Mouse (Mus musculus) liver, embryonic 15.5 days (tissue): Measurements from ENCODE around the gene Btbd16. TPM values are rescaled to one million over a fixed set of nuclear protein-coding genes. Genes with fewer than 3 reads are reported as not detected.

Experiments
- ATAC-seq: fragments of 200-750 bp; cut with Nextera tagmentation; 2 replicates; pipeline ENCODE4 v1.8.0; 2017; ENCODE audit warnings: moderate number of reproducible peaks, mild to moderate bottlenecking, moderate library complexity; ENCODE audit not compliant: insufficient read depth
- H3K27ac ChIP-seq: fragments of 300-500 bp; sonication (generic); replicated peaks from 2 replicates; pipeline ENCODE4 v1.5.1; 2015; ENCODE audit warnings: mild to moderate bottlenecking, inconsistent platforms
- H3K27me3 ChIP-seq: fragments of 300-500 bp; sonication (generic); 2 replicates; pipeline ENCODE4 v1.6.1; 2015; ENCODE audit warnings: mild to moderate bottlenecking, inconsistent platforms
- H3K36me3 ChIP-seq: fragments of 300-500 bp; sonication (generic); replicated peaks from 2 replicates; pipeline ENCODE4 v1.6.1; 2015; ENCODE audit warnings: moderate library complexity, mild to moderate bottlenecking, inconsistent platforms
- H3K4me1 ChIP-seq: fragments of 300-500 bp; sonication (generic); replicated peaks from 2 replicates; pipeline ENCODE4 v1.6.1; 2015; ENCODE audit warnings: inconsistent platforms
- H3K4me2 ChIP-seq: fragments of 300-500 bp; sonication (generic); 2 replicates; pipeline ENCODE4 v1.6.1; 2015; ENCODE audit warnings: moderate library complexity, mild to moderate bottlenecking, inconsistent platforms
- H3K4me3 ChIP-seq: fragments of 300-500 bp; sonication (generic); replicated peaks from 2 replicates; pipeline ENCODE4 v1.5.1; 2015; ENCODE audit warnings: mild to moderate bottlenecking, inconsistent platforms
- H3K9ac ChIP-seq: fragments of 300-500 bp; sonication (generic); 2 replicates; pipeline ENCODE4 v1.6.1; 2015; ENCODE audit warnings: moderate library complexity, mild to moderate bottlenecking, inconsistent platforms
- H3K9me3 ChIP-seq: fragments of 300-500 bp; sonication (generic); replicated peaks from 2 replicates; pipeline ENCODE4 v1.6.1; 2016; ENCODE audit warnings: inconsistent platforms
- WGBS: fragments of 180-500 bp; shearing (Covaris S2); methylation state at CpG from one replicate; pipeline ENCODE4 v1.1.7; 2015; ENCODE audit warnings: mixed read lengths; ENCODE audit not compliant: insufficient replicate concordance; 5-methylcytosine and 5-hydroxymethylcytosine counted together
- polyA plus RNA-seq: library from polyadenylated mRNA; unstranded; fragments of >200 nt; fragmentation: Nextera tagmentation; extraction: Ambion mirVana; gene quantifications from 2 replicates; pipeline ENCODE4 v1.2.1, GENCODE M21; 2015

Btbd16 gene
- polyA plus RNA-seq, 1 experiment from 2014 or later: not detected

DNA sequence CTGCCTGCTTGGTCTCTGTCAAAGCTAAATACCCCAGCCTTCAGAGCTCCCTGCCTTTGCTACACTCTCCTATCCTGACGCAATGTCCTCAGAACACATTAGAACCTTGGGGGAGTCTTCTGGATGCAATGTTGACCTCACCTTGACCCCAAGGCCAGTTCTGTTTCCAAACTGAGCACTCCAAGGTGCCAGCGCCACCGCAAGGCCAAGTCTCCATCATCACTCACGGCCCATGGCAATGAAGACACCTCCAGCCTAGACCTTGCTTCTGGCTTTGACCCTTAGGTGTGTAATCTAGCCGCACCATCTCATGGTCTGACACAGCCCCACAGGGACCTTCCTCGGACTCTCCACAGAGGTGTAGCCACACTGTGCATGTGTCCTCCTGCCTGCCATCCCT is 23.7 kb downstream of the Btbd16 start:
- 75% methylated on average over 6 of the region's 6 CpGs for WGBS
- Histone ChIP-seq H3K27me3 (no peaks in the 10 kb centered on the region), H3K4me1 (peaks cover 9% of the 10 kb centered on the region; the same call in 1 of the 2 replicates), H3K36me3 (no peaks in the 10 kb centered on the region), H3K9me3 (no peaks in the 10 kb centered on the region), H3K4me2 (no peak overlapping the region), H3K4me3 (no peak overlapping the region), H3K9ac (no peak overlapping the region), H3K27ac (no peak overlapping the region)
- no peak for ATAC-seq

DNA sequence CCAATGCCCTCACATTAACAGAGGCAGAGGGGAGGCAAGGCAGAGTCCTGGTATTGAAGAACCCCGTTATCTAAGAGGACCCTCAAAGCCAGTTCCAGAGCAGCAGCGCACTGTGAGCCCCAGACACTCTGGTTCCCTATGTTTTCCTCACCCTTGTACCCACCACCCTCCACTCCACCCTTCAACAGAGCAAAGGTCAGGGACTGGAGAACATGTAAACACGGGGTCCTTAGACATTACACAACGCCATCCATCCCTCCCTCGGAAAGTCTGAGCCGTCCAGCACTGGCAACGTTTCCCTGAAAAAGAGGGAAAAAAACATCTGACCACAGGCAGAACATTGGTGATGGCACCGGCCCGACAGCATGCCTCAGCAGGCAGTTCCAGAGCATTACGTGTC is 25.5 kb downstream of the Btbd16 start:
- WGBS: 60% methylated on average over 10 of the region's 10 CpGs
- H3K4me2 ChIP-seq: no peak overlapping the region
- H3K4me3 ChIP-seq: no peak overlapping the region
- H3K9ac ChIP-seq: no peak overlapping the region
- peaks cover 9% of the 10 kb centered on the region; the same call in 1 of the 2 replicates for H3K4me1 ChIP-seq
- H3K27me3 ChIP-seq: no peaks in the 10 kb centered on the region
- no peaks in the 10 kb centered on the region for H3K36me3 ChIP-seq
- no peaks in the 10 kb centered on the region for H3K9me3 ChIP-seq
- peak; percentile 58 for ATAC-seq
- H3K27ac ChIP-seq: no peak overlapping the region

DNA sequence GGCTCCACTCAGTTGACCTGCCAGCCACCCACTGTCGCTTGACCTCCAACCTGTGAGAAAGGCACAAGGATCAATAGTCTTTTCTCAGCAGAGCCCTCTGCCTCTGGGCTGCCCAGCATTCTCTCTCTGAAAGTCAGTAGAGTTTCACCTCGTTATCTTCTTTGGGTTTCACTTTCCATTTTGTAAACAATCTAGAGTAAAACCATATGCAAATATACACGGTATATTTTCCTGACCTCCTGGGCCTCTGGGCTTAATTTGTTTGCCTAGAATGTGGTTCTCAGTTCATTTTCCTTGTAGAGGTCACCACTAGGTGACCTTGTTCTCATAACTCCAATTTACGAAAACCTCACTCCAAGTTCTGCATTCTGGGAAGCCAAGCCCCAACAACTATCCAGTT is 26.8 kb downstream of the Btbd16 start:
- H3K27me3 ChIP-seq: no peaks in the 10 kb centered on the region
- H3K36me3 ChIP-seq: no peaks in the 10 kb centered on the region
- 52% methylated on average over 4 of the region's 4 CpGs for WGBS
- no peak overlapping the region for H3K4me2 ChIP-seq
- no peak overlapping the region for H3K27ac ChIP-seq
- no peak for ATAC-seq
- H3K4me1 ChIP-seq: peaks cover 9% of the 10 kb centered on the region; the same call in 1 of the 2 replicates
- H3K9ac ChIP-seq: no peak overlapping the region
- H3K9me3 ChIP-seq: no peaks in the 10 kb centered on the region
- no peak overlapping the region for H3K4me3 ChIP-seq

DNA sequence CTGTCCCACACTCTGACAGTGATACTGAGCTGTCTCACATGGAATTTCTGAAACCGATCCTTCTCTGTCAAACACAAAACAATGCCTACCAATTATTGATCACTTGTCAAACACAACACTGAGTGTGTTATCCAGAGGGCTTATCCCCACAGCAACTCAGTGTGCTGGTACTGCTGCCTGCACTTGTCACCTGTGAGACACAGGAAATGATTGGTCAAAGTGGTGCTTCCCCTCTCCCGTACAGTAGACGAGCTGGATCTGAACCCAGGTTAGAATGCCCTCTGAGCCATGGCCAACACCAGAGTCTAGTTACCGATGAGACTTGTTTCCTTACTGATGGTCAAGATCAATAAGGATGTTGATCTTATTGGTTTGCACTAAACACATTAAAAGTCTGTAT is 27.9 kb downstream of the Btbd16 start:
- H3K4me2 ChIP-seq: no peak overlapping the region
- 57% methylated on average over 4 of the region's 4 CpGs for WGBS
- ATAC-seq: no peak

DNA sequence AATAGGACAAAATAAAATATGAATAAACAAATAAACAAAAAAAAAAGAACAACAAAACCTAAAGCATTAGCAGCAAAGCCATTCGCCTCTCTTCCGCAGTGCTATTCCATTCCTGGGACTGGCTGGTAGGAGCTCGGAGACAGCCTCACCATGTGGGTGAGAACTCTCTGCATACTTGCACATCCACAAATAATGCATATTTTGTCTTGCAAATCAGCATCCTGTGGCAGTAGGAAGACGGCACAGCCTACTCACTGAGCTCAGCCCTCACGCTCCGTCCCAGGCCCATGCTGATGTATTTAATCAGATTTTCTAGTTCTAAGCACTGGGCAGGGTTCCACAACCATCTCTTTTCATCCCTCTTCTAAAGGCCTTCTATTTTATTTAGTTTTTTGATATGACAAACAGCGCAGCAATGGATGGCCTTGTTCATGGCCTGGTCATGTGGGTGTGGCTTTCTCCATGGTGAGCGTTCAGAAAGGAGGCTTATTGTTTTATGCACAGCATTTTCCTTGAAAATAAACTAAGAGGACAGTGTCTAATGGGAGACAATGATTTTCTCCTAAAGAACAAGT is 29.5 kb downstream of the Btbd16 start:
- WGBS: 76% methylated on average over 8 of the region's 8 CpGs
- H3K9ac ChIP-seq: no peak overlapping the region
- no peak overlapping the region for H3K27ac ChIP-seq
- no peak overlapping the region for H3K4me2 ChIP-seq
- no peak overlapping the region for H3K4me3 ChIP-seq
- H3K36me3 ChIP-seq: no peaks in the 10 kb centered on the region
- no peaks in the 10 kb centered on the region for H3K9me3 ChIP-seq
- ATAC-seq: no peak
- H3K27me3 ChIP-seq: no peaks in the 10 kb centered on the region
- H3K4me1 ChIP-seq: peaks cover 9% of the 10 kb centered on the region; the same call in 1 of the 2 replicates

More for the DNA sequence above, 27.9 kb downstream of the Btbd16 start:
- no peak overlapping the region for H3K9ac ChIP-seq
- H3K4me3 ChIP-seq: no peak overlapping the region
- H3K9me3 ChIP-seq: no peaks in the 10 kb centered on the region
- H3K4me1 ChIP-seq: peaks cover 9% of the 10 kb centered on the region; the same call in 1 of the 2 replicates
- no peaks in the 10 kb centered on the region for H3K27me3 ChIP-seq
- H3K27ac ChIP-seq: no peak overlapping the region
- no peaks in the 10 kb centered on the region for H3K36me3 ChIP-seq

DNA sequence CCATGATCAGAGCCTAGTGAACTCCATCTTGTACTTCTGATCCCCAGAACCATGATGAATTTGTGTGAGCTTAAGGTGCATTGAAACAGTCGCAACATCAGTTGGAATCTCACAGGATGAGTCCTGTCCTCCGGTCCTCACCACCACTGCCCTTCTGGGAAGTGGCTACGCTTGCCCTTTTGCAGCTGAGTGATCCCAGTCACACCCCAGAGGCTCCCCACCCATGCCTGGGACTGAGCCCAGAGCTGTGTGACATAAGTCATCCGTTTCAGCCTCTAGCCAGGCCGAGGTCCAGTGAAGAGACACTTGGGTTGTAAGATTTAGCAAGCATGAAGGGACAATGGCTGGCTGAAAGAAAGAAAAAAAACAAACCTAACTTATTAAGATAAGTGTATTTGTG is 31.1 kb downstream of the Btbd16 start:
- no peak for ATAC-seq
- Histone ChIP-seq H3K4me3 (no peak overlapping the region), H3K36me3 (no peaks in the 10 kb centered on the region), H3K9me3 (no peaks in the 10 kb centered on the region), H3K9ac (no peak overlapping the region), H3K4me2 (no peak overlapping the region), H3K4me1 (0 out of 2 replicates have a peak, but pooled peaks cover 6% of the 10 kb centered on the region), H3K27ac (no peak overlapping the region), H3K27me3 (no peaks in the 10 kb centered on the region)
- WGBS: 67% methylated on average over 5 of the region's 5 CpGs

DNA sequence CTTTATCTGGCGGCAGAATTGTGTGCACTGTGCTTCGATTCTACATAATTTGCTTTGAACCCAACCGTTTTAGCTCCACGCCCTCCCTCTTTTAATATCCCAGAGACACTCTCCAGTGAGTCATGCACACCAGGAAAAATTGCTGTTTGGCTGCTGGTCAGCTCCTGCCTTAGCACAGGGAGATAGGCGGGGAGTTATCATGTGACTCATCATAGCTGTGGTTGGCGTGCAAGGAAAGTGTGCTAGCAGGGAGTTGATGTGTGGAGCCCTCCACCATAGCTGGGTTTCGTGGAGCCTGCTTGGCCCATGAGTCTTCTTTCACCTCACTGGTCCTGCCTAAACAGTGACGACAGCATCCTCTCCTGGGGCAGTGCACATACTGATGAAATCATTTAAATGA is 33.9 kb downstream of the Btbd16 start:
- ATAC-seq: no peak
- Histone ChIP-seq H3K27ac (no peak overlapping the region), H3K27me3 (no peaks in the 10 kb centered on the region), H3K9me3 (no peaks in the 10 kb centered on the region), H3K9ac (no peak overlapping the region), H3K4me3 (no peak overlapping the region), H3K4me1 (no peaks in the 10 kb centered on the region), H3K36me3 (no peaks in the 10 kb centered on the region), H3K4me2 (no peak overlapping the region)
- WGBS: 53% methylated on average over 8 of the region's 8 CpGs

DNA sequence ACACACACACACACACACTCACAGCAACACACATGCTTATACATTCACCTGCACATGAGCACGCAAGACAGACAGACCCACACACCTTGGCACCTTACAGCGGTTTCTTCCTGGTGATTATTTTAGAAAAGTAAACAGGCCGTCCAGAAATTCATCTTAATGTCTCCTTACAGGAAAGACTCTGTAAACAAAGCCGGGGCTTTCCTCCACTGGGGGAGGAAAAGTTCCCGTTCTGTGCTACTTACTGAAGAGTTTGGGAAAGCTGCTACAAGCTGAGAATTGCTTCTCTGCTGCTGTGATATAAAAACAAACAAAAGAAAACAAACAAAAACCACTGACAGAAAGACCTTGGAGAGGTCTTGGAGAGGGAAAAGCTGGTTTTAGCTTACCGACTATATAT is 34.8 kb downstream of the Btbd16 start:
- H3K9ac ChIP-seq: no peak overlapping the region
- 39% methylated on average over 6 of the region's 6 CpGs for WGBS
- H3K27me3 ChIP-seq: no peaks in the 10 kb centered on the region
- no peaks in the 10 kb centered on the region for H3K4me1 ChIP-seq
- H3K27ac ChIP-seq: no peak overlapping the region
- no peaks in the 10 kb centered on the region for H3K9me3 ChIP-seq
- H3K4me2 ChIP-seq: no peak overlapping the region
- no peak for ATAC-seq
- H3K4me3 ChIP-seq: no peak overlapping the region
- H3K36me3 ChIP-seq: no peaks in the 10 kb centered on the region

DNA sequence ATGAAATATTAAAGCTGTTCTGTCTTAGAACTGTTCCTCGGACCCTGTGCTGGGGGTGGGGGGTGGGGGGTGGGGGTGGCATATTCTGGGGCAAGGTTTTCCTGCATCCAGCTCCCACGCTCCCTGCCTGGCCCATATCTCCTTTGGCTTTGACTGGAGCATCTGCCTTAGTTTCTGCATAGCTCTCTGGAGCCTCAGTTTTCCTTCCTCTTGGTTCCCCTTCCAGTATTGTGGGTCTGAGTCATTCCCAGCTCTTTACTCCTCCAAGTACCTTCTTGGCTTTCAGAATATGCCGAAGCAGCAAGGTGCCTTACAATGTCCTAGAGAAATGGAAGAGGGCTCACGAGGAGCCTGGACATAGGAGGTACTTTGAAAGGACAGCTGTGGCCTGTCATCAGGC is 36.4 kb downstream of the Btbd16 start:
- no peak overlapping the region for H3K4me2 ChIP-seq
- H3K27ac ChIP-seq: no peak overlapping the region
- WGBS: 59% methylated on average over 4 of the region's 4 CpGs
- no peaks in the 10 kb centered on the region for H3K27me3 ChIP-seq
- ATAC-seq: no peak
- H3K9me3 ChIP-seq: no peaks in the 10 kb centered on the region
- no peak overlapping the region for H3K4me3 ChIP-seq
- no peaks in the 10 kb centered on the region for H3K36me3 ChIP-seq
- H3K9ac ChIP-seq: no peak overlapping the region
- H3K4me1 ChIP-seq: no peaks in the 10 kb centered on the region

DNA sequence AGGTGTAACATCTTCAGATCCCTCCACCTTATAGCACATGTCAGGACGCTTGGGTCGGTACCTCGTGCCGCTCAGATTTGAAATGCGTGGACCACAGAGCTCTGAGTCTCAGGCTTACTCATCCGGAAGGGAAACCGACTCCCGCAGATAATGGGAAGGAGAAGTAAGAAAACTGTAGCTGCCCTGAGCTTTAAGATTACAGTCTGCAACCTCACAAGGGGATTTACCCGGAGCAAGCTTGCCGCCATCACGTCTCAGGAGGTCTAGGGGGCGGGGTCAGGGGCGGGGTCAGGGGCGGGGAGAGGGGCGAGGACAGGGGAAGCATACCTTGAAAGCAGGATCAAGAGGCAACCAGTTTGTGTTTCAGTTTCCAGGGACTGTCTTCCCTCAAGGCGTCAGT is 38.5 kb downstream of the Btbd16 start:
- no peak for ATAC-seq
- Histone ChIP-seq H3K27ac (no peak overlapping the region), H3K9me3 (no peaks in the 10 kb centered on the region), H3K27me3 (no peaks in the 10 kb centered on the region), H3K4me2 (no peak overlapping the region; the same call in 1 of the 2 replicates), H3K9ac (no peak overlapping the region), H3K4me3 (no peak overlapping the region), H3K4me1 (no peaks in the 10 kb centered on the region), H3K36me3 (no peaks in the 10 kb centered on the region)
- 27% methylated on average over 16 of the region's 16 CpGs for WGBS

DNA sequence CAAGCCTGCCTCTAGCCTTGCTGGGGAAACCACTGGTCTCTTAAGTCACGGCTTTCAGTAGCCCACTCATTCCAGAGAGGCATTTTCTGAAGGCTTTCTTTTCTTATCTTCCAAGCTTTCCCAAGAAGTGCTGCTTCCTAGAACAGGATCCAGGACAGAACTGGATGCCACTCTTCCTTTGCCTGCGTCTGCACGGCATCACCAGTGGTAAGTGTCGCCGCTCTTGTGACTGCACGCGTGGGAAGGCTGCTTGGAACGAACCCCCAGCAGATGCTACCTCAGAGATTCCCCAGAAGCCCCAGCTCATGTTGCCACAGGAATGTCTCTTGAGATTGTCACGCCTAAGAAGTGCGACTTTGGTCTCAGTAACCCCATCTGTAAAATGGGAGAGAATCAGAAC is 41.7 kb downstream of the Btbd16 start:
- Histone ChIP-seq H3K27me3 (no peaks in the 10 kb centered on the region), H3K27ac (no peak overlapping the region), H3K4me1 (no peaks in the 10 kb centered on the region), H3K36me3 (no peaks in the 10 kb centered on the region), H3K4me2 (no peak overlapping the region), H3K9ac (no peak overlapping the region), H3K9me3 (no peaks in the 10 kb centered on the region), H3K4me3 (no peak overlapping the region)
- ATAC-seq: no peak
- WGBS: 80% methylated on average over 10 of the region's 10 CpGs

DNA sequence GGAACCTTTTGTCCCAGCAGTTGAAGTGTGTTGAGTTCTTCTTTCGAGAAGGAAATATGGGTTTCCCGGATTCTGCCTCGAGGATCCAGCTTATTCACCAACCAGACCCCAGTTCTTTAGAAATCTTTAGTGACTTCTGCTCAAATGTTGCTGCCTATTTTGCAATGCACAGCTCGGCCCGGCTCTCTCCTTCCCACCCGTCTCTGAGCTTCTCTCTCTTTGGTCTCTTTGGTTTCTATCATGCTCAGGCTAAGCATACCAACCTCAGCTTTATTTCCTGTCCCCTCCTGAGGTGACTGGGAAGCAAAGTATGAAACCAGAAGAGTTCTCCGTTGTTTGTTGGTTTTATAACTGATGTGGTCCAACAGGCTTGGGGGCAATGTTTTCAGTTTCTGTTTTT is 42.4 kb downstream of the Btbd16 start:
- H3K4me1 ChIP-seq: no peaks in the 10 kb centered on the region
- 41% methylated on average over 7 of the region's 7 CpGs for WGBS

More for the DNA sequence above, 42.4 kb downstream of the Btbd16 start:
- ATAC-seq: no peak
- H3K27me3 ChIP-seq: no peaks in the 10 kb centered on the region
- no peak overlapping the region for H3K4me3 ChIP-seq
- H3K27ac ChIP-seq: no peak overlapping the region
- H3K36me3 ChIP-seq: no peaks in the 10 kb centered on the region
- H3K9ac ChIP-seq: no peak overlapping the region
- no peaks in the 10 kb centered on the region for H3K9me3 ChIP-seq
- H3K4me2 ChIP-seq: no peak overlapping the region
